Mouse (Mus musculus) heart, adult 18-20 months (tissue): ENCODE results near the gene Chek1. TPM values are rescaled to one million over a fixed set of nuclear protein-coding genes. Genes with fewer than 3 reads are reported as not detected.
A peak's percentile ranks its signal among the peaks of the same experiment; 100 is the strongest.

Experiments used
- DNase-seq, 2 experiments: peaks; one replicate each; pipeline ENCODE4 v3.0.0; 2021 to 2022; ENCODE audit warnings: mixed read lengths in 1 of 2
- long read RNA-seq, 2 experiments: library from polyadenylated mRNA; stranded (forward); transcript quantifications; one replicate each; pipeline ENCODE4 v2.0.0; 2021
- total RNA-seq, 2 experiments: library from RNA; stranded (reverse); gene quantifications; 2 replicates each; pipeline ENCODE4 v1.2.3; 2021

Gene Chek1
- total RNA-seq: 1 to 10 TPM; 1.5 to 2.0 TPM
- long read RNA-seq, experiment 1: 0 reads
- long read RNA-seq, experiment 2, partial matches to known transcripts: 0 of 1 reads
- long read RNA-seq, experiment 2, other reads (novel, unspliced or antisense): 0 of 1 reads

- no peak for DNase-seq
Observed at GRCm38 (mm10) chr9:36727034-36727755, at the start of gene Chek1. Gene Chek1, minus strand, starts transcription at chr9:36727065.

GRCm38 (mm10) chr9:36769048-36769413 lies 42.2 kb upstream of the Chek1 start:
- DNase-seq: no peak

- no peak for DNase-seq
Observed at GRCm38 (mm10) chr9:36768156-36769047, 41.5 kb upstream of the Chek1 start.

- peak; percentile 99 to 100 for DNase-seq
Observed at GRCm38 (mm10) chr9:36767203-36768143, 40.6 kb upstream of the Chek1 start, which contains the start of gene Stt3a. Gene Stt3a, minus strand, starts transcription at chr9:36767679.

GRCm38 (mm10) chr9:36764378-36764777 lies 37.5 kb upstream of the Chek1 start:
- DNase-seq: no peak

- peak; percentile 92 to 96 for DNase-seq
Observed at GRCm38 (mm10) chr9:36726131-36727033, 483 bp downstream of the Chek1 start.

- DNase-seq: no peak
Observed at GRCm38 (mm10) chr9:36716624-36717023, 10.2 kb downstream of the Chek1 start.

GRCm38 (mm10) chr9:36707304-36707703 lies 19.6 kb downstream of the Chek1 start:
- no peak for DNase-seq

- DNase-seq: no peak
Observed at GRCm38 (mm10) chr9:36705923-36706322, 20.9 kb downstream of the Chek1 start.

GRCm38 (mm10) chr9:36694276-36694675 lies 32.6 kb downstream of the Chek1 start:
- DNase-seq: no peak

GRCm38 (mm10) chr9:36692920-36693319 lies 33.9 kb downstream of the Chek1 start, which contains the start of gene Acrv1:
Gene Acrv1, plus strand, starts transcription at chr9:36693220.
- DNase-seq: no peak

- no peak for DNase-seq
Observed at GRCm38 (mm10) chr9:36687329-36687728, 39.5 kb downstream of the Chek1 start.

GRCm38 (mm10) chr9:36681424-36681823 lies 45.4 kb downstream of the Chek1 start:
- DNase-seq: no peak

Other genes with a start within 250 kb of the Chek1 start
- gene Gm5615, start 185.1 kb downstream of the Chek1 start, total RNA-seq: not detected
- gene Gm17689, start 144.4 kb downstream of the Chek1 start, total RNA-seq: not detected
- gene A630095E13Rik, start 83.7 kb downstream of the Chek1 start, total RNA-seq: not detected
- gene Acrv1, start 33.8 kb downstream of the Chek1 start, total RNA-seq: not detected
- 10 to 100 TPM; 58.7 to 62.7 TPM for gene Stt3a, start 40.6 kb upstream of the Chek1 start, total RNA-seq
- gene Ei24, start 70.3 kb upstream of the Chek1 start, total RNA-seq: 10 to 100 TPM; 63.4 to 66.8 TPM
- 1 to 10 TPM; 1.4 to 1.8 TPM for gene Fez1, start 94.8 kb upstream of the Chek1 start, total RNA-seq